Mouse (Mus musculus) liver, adult (tissue): ENCODE results near the gene Gm382.

Experiments
- GATA4 ChIP-seq: IDR thresholded peaks from 2 replicates; pipeline ENCODE4 v1.6.1; 2014; ENCODE audit warnings: mild to moderate bottlenecking, low read length; ENCODE audit not compliant: insufficient replicate concordance

The Gm382 gene

GRCm38 (mm10) chrX:127039672-127040071 lies at the start of gene Gm382:
Gm382 (plus strand) TSS chrX:127039972.
- no peak for TF ChIP-seq GATA4

DNA sequence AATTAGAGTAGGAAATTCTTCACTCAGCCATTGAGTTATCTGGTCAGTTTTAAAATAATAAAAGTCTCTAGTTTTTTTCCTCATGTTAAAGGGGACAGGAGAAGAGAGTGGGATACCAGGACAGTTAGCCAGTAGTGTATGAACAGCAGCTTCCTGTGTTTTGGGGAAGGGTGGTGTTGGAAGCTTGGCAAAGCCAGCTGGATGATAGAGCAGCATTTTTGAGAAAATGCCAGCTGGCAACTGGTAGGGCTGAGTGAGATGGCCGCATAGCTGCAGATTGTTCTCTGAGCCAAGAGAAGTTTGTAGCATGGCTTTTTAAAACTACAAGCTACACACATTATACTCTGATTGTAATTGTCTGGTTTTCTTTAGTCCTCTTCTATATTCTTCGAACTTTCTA lies 30.4 kb downstream of the Gm382 start:
- TF ChIP-seq GATA4, result no peak

GRCm38 (mm10) chrX:127091282-127091681 lies 51.5 kb downstream of the Gm382 start:
- TF ChIP-seq GATA4, result no peak

DNA sequence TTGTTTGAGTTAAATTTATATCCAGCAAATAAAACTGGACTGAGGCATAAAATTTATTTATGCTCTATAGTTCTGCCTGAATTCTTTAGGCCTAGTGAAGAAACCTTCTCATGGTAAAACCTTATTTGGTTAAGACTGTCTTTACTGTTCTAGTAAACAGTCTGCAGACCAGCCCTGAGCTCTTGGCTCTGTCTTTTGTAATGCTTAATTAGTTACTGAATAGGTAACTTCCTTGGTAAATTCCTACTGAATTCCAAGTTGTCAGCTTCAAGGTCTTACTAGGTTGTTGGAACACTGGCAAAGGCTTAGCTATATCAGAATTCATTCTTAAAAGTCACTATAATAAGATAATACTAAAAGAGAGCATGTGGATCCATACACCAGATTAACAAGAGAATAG lies 53.3 kb downstream of the Gm382 start:
- TF ChIP-seq GATA4, result no peak

DNA sequence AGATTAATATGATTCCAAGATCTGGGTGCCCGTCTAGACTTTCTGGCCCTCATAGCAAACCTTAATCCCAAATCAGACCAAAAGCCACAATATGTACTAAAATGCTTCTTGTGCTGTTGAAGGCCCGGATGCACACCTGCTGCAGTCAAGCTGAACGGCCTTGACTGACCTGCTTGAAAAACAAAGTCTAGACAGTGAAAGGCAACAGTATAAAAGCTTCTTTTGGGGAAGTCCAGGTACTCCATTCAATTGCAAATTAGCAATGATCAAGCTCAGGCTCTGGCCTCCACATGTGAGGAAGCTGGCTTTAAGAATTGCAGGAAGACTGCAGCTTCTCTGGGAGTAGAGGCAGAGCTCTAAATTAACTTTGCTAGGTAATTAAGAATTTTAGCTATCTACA lies 54.2 kb downstream of the Gm382 start:
- no peak for TF ChIP-seq GATA4

- no peak for TF ChIP-seq GATA4
These were observed 64.6 kb downstream of the Gm382 start for GRCm38 (mm10) chrX:127104341-127104740.
